Mouse (Mus musculus) liver, postnatal 0 days (tissue): Measurements from ENCODE around the gene Pdia5. TPM values are rescaled to one million over a fixed set of nuclear protein-coding genes. Genes with fewer than 3 reads are reported as not detected.

Source experiments
- ATAC-seq: fragments of 200-750 bp; cut with Nextera tagmentation; 2 replicates; pipeline ENCODE4 v1.8.0; 2017; ENCODE audit warnings: mild to moderate bottlenecking, moderate library complexity
- DNase-seq: peaks from one replicate; pipeline ENCODE4 v3.0.0-alpha.2; 2016
- H3K27ac ChIP-seq: fragments of 300-500 bp; sonication (generic); 2 replicates; pipeline ENCODE4 v1.5.1; 2014; ENCODE audit warnings: antibody characterized with exemption, moderate library complexity, mild to moderate bottlenecking, low read depth
- H3K27me3 ChIP-seq: fragments of 300-500 bp; sonication (generic); 2 replicates; pipeline ENCODE4 v1.6.1; 2014; ENCODE audit warnings: low read length, control low read depth, mixed read lengths; ENCODE audit not compliant: insufficient read depth
- H3K36me3 ChIP-seq: fragments of 300-500 bp; sonication (generic); replicated peaks from 2 replicates; pipeline ENCODE4 v1.6.1; 2014; ENCODE audit warnings: mild to moderate bottlenecking, control low read depth, low read length, moderate library complexity, mixed read lengths; ENCODE audit not compliant: insufficient read depth
- H3K4me1 ChIP-seq: fragments of 300-500 bp; sonication (generic); 2 replicates; pipeline ENCODE4 v1.6.1; 2014; ENCODE audit warnings: antibody characterized with exemption, mild to moderate bottlenecking, control low read depth; ENCODE audit not compliant: insufficient read depth
- H3K4me2 ChIP-seq: fragments of 300-500 bp; sonication (generic); 2 replicates; pipeline ENCODE4 v1.6.1; 2014; ENCODE audit warnings: low read depth, mild to moderate bottlenecking, low read length, moderate library complexity, mixed read lengths
- H3K4me3 ChIP-seq: fragments of 300-500 bp; sonication (generic); 2 replicates; pipeline ENCODE4 v1.5.1; 2014; ENCODE audit warnings: low read depth, low read length
- H3K9ac ChIP-seq: fragments of 300-500 bp; sonication (generic); replicated peaks from 2 replicates; pipeline ENCODE4 v1.6.1; 2014; ENCODE audit warnings: mild to moderate bottlenecking, moderate library complexity
- H3K9me3 ChIP-seq: fragments of 300-500 bp; sonication (generic); 2 replicates; pipeline ENCODE4 v1.6.1; 2016; ENCODE audit warnings: mild to moderate bottlenecking, control low read depth, low read length, mixed read lengths
- CTCF ChIP-seq: sonication (generic); IDR thresholded peaks from 2 replicates; pipeline ENCODE4 v1.5.1; 2016; ENCODE audit warnings: antibody characterized with exemption, low read depth
- EP300 ChIP-seq: IDR thresholded peaks from 2 replicates; pipeline ENCODE4 v1.6.1; 2016; ENCODE audit warnings: antibody characterized with exemption, low read depth, mild to moderate bottlenecking
- WGBS: fragments of 180-500 bp; shearing (Covaris S2); extraction: QIAGEN DNeasy Blood & Tissue Kit; methylation state at CpG from one replicate; pipeline ENCODE4 v1.1.7; 2014; ENCODE audit not compliant: insufficient replicate concordance; 5-methylcytosine and 5-hydroxymethylcytosine counted together
- polyA plus RNA-seq: library from polyadenylated mRNA; unstranded; fragments of >200 nt; fragmentation: Nextera tagmentation; extraction: Ambion mirVana; gene quantifications from 2 replicates; pipeline ENCODE4 v1.2.1, GENCODE M21; 2015

The Pdia5 gene
- polyA plus RNA-seq, 1 experiment from 2014 or later: 58.7 TPM

DNA sequence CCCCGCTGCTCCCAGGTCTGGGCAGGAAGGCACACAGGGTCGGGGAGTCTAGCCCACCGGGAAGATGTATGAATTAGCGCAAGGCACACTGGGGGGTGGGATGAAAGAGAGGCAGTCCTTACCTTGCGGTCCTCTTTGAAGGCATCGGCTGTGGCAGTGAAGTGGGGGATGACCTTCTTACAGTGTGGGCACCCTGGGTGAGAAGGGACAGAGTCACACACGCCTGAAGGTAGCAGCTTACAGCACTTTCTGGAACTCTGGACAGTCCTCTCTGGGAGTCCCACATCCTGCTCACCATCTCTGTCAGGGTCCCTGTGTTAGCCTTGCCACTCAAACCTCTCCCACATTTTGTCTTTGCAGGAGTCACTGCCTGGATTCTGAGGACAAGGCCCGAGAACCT lies 86.8 kb downstream of the Pdia5 start:
- Histone ChIP-seq H3K9me3 (no peaks in the 10 kb centered on the region), H3K36me3 (peaks cover 13% of the 10 kb centered on the region), H3K27ac (no peak overlapping the region), H3K4me1 (no peaks in the 10 kb centered on the region), H3K4me3 (no peak overlapping the region), H3K27me3 (no peaks in the 10 kb centered on the region), H3K4me2 (no peak overlapping the region), H3K9ac (no peak overlapping the region)
- TF ChIP-seq CTCF (no peak), EP300 (no peak)
- DNase-seq: no peak
- no peak for ATAC-seq
- 85% methylated on average over 8 of the region's 8 CpGs for WGBS

DNA sequence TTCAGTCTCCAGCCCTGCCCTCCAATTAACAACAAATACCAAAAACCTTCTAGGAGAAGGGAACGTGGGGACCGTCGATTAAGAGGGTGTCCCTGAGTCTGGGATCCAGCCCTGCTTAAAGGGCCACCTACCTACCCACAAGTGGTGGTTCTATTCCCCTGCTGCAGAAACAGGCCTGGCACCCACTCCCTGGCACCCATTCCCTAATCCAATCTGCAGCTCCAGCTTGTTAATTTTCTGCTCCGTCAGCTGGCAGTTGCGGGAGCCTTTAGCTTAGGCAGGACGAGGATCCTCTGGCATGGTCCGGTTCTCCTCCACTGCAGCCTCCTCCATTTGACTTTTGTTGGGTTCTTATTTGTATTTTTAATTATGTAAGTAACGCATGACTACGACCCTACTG lies 87.3 kb downstream of the Pdia5 start:
- ATAC-seq (no peak), DNase-seq (no peak)
- H3K9me3 ChIP-seq: no peaks in the 10 kb centered on the region
- H3K4me2 ChIP-seq: no peak overlapping the region
- no peak overlapping the region for H3K4me3 ChIP-seq
- no peak overlapping the region for H3K9ac ChIP-seq
- H3K36me3 ChIP-seq: peaks cover 17% of the 10 kb centered on the region
- no peaks in the 10 kb centered on the region for H3K27me3 ChIP-seq
- TF ChIP-seq EP300: no peak
- TF ChIP-seq CTCF: no peak
- no peak overlapping the region for H3K27ac ChIP-seq
- WGBS: 89% methylated on average over 9 of the region's 9 CpGs
- no peaks in the 10 kb centered on the region for H3K4me1 ChIP-seq

DNA sequence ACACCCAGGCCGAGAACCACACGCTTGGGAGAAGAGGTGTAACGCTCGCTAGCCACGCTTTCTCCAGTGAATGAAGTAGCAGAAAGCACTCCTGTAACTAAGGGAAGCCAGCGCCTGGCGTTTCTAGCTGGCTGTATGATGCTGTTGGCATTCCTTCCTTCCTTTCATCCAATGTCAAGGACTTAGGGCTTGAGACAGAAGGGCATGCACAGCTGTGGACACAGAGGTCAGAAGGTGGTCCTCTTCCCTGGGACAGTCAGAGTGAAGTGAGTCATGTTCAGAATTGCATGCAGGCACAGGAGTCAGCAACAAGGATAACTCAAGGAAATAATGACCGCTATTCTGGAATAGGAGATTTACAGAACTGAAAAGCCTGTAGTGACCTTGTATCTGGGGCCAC lies 97.9 kb downstream of the Pdia5 start:
- TF ChIP-seq CTCF (no peak), EP300 (no peak)
- Histone ChIP-seq H3K4me1 (no peaks in the 10 kb centered on the region), H3K9ac (no peak overlapping the region), H3K4me3 (no peak overlapping the region), H3K36me3 (0 out of 2 replicates have a peak, but pooled peaks cover 4% of the 10 kb centered on the region), H3K27ac (no peak overlapping the region), H3K27me3 (no peaks in the 10 kb centered on the region), H3K4me2 (no peak overlapping the region), H3K9me3 (no peaks in the 10 kb centered on the region)
- ATAC-seq (no peak), DNase-seq (no peak)
- WGBS: 84% methylated on average over 8 of the region's 8 CpGs

DNA sequence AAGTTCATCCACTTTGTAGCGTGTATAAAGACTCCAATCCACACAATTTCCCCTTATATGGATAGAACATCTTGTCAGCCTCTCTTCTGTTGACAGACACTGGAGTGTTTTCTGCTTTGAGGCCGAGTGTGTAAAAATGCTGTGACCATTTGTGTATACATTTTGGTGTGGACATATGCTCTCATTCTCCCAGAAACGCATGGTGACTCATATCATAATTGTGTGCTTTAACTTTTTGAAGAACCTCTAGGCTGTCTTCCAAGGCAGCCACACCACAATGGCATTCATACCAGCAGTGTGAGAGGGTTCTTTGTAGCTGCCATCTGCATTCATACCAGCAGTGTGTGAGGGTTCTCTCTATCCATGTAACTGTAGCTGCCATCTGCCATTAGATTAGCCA lies 105.0 kb downstream of the Pdia5 start:
- no peak overlapping the region for H3K4me2 ChIP-seq
- DNase-seq (no peak), ATAC-seq (no peak)
- no peaks in the 10 kb centered on the region for H3K36me3 ChIP-seq
- H3K27ac ChIP-seq: no peak overlapping the region
- TF ChIP-seq CTCF (no peak), EP300 (no peak)
- H3K9ac ChIP-seq: no peak overlapping the region
- H3K4me3 ChIP-seq: no peak overlapping the region
- 73% methylated on average over 3 of the region's 3 CpGs for WGBS
- H3K4me1 ChIP-seq: no peaks in the 10 kb centered on the region
- no peaks in the 10 kb centered on the region for H3K9me3 ChIP-seq
- no peaks in the 10 kb centered on the region for H3K27me3 ChIP-seq

DNA sequence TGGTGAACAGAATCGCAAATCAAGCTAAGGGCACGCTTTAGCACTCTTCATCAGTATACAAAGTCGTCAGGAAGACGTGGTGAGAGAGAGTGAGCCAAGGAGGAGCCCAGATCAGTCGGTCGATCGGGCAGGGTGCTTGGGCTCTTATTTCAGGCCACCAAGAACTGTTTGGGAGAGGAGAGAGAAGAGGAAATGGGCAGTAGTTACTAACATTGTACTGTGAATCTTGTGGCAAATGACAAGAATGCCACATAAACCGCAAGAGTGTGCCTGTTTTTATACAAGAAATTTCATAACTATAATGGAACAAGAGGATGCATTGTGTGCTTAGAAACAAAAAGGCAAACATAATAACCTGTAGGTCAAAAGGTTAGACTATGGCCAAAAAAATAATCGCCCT lies 110.6 kb downstream of the Pdia5 start:
- no peaks in the 10 kb centered on the region for H3K36me3 ChIP-seq
- H3K9ac ChIP-seq: no peak overlapping the region
- peak overlapping the region; percentile 30; the same call in 1 of the 2 replicates for H3K27ac ChIP-seq
- 79% methylated on average over 9 of the region's 9 CpGs for WGBS
- TF ChIP-seq CTCF: no peak
- no peak for TF ChIP-seq EP300
- no peaks in the 10 kb centered on the region for H3K27me3 ChIP-seq
- no peak overlapping the region for H3K4me2 ChIP-seq
- H3K4me1 ChIP-seq: no peaks in the 10 kb centered on the region; the same call in 1 of the 2 replicates
- H3K9me3 ChIP-seq: no peaks in the 10 kb centered on the region
- ATAC-seq: no peak
- H3K4me3 ChIP-seq: no peak overlapping the region
- no peak for DNase-seq

DNA sequence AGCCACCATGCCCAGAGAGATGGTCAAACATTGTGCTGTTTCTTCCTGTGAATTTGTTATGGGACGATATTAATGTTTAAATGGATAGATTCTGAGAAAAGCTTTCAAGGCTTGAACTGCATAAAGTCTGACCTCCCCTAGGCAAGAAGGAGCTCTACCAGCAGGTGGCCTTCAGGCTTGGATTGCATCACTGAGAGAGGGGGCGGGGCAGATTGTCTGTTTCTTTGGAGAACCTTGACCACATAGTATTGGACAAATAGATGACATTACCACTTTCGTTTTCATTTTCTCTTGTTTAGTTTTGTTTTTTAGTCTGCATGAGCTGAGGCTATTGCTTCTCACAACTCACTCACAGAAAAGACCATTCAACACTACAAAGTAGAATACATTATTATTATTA lies 111.3 kb downstream of the Pdia5 start:
- Histone ChIP-seq H3K27ac (0 out of 2 replicates have a peak overlapping the region, but pooled peaks have one; percentile 30), H3K4me3 (no peak overlapping the region), H3K4me2 (no peak overlapping the region), H3K9ac (no peak overlapping the region), H3K9me3 (no peaks in the 10 kb centered on the region), H3K27me3 (no peaks in the 10 kb centered on the region), H3K4me1 (no peaks in the 10 kb centered on the region; the same call in 1 of the 2 replicates), H3K36me3 (no peaks in the 10 kb centered on the region)
- TF ChIP-seq CTCF (peak; percentile 43), EP300 (peak; percentile 11; the same call in 1 of the 2 replicates)
- ATAC-seq (peak; percentile 77), DNase-seq (peak; percentile 77)
- WGBS: 65% methylated on average over 3 of the region's 3 CpGs

DNA sequence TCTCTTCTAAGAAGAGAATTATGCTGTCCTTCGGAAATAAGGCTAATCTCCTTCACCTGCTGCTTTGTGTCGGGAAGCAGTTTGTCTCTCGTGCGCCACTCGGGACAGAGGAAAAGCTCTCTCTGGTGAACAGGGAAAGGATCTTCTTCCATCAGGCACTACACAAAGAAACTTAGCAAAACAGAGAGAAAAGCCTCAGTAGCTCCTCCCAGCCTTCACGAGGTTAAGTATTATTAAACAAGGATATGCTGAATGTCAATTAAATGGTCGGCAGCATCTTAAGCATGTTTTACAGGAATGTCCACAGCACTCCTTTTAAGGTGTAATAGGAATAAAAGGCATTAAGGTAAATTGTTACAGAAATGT lies 126.6 kb downstream of the Pdia5 start:
- no peak overlapping the region for H3K27ac ChIP-seq
- no peaks in the 10 kb centered on the region for H3K36me3 ChIP-seq
- ATAC-seq (peak; percentile 7; the same call in 1 of the 2 replicates), DNase-seq (no peak)
- no peaks in the 10 kb centered on the region for H3K27me3 ChIP-seq
- WGBS: under 1% methylated on average over 7 of the region's 7 CpGs
- peaks cover 8% of the 10 kb centered on the region for H3K4me1 ChIP-seq
- H3K4me2 ChIP-seq: peak overlapping the region; percentile 83
- H3K4me3 ChIP-seq: peak overlapping the region; percentile 79
- H3K9me3 ChIP-seq: no peaks in the 10 kb centered on the region
- H3K9ac ChIP-seq: no peak overlapping the region; the same call in 1 of the 2 replicates
- no peak for TF ChIP-seq EP300
- TF ChIP-seq CTCF: no peak
